Mouse (Mus musculus) midbrain, embryonic 10.5 days (tissue): Measurements from ENCODE around the gene Bmp3. TPM values are rescaled to one million over a fixed set of nuclear protein-coding genes. Genes with fewer than 3 reads are reported as not detected.

ENCODE experiments used
- DNase-seq: peaks from one replicate; pipeline ENCODE4 v3.0.0-alpha.2; 2017; ENCODE audit warnings: low spot score
- H3K27ac ChIP-seq: fragments of 300-500 bp; sonication (generic); replicated peaks from 2 replicates; pipeline ENCODE4 v1.5.1; 2016; ENCODE audit warnings: mild to moderate bottlenecking
- H3K27me3 ChIP-seq: fragments of 300-500 bp; sonication (generic); 2 replicates; pipeline ENCODE4 v1.6.1; 2016; ENCODE audit warnings: low read depth, mild to moderate bottlenecking; ENCODE audit not compliant: poor library complexity, severe bottlenecking
- H3K36me3 ChIP-seq: fragments of 300-500 bp; sonication (generic); 2 replicates; pipeline ENCODE4 v1.6.1; 2016; ENCODE audit warnings: mild to moderate bottlenecking, moderate library complexity
- H3K4me1 ChIP-seq: fragments of 300-500 bp; sonication (generic); 2 replicates; pipeline ENCODE4 v1.6.1; 2016
- H3K4me3 ChIP-seq: fragments of 300-500 bp; sonication (generic); 2 replicates; pipeline ENCODE4 v1.5.1; 2016; ENCODE audit warnings: mild to moderate bottlenecking, moderate library complexity
- H3K9me3 ChIP-seq: fragments of 300-500 bp; sonication (generic); replicated peaks from 2 replicates; pipeline ENCODE4 v1.6.1; 2016; ENCODE audit warnings: mild to moderate bottlenecking
- WGBS: fragments of 180-500 bp; shearing (Covaris S2); methylation state at CpG from one replicate; pipeline ENCODE4 v1.1.7; 2016; 5-methylcytosine and 5-hydroxymethylcytosine counted together
- polyA plus RNA-seq: library from polyadenylated mRNA; unstranded; fragments of >200 nt; fragmentation: Nextera tagmentation; extraction: Ambion mirVana; gene quantifications from 2 replicates; pipeline ENCODE4 v1.2.1, GENCODE M21; 2016

The Bmp3 gene
- 0.10 and 0.41 TPM in 2 replicates for polyA plus RNA-seq

DNA sequence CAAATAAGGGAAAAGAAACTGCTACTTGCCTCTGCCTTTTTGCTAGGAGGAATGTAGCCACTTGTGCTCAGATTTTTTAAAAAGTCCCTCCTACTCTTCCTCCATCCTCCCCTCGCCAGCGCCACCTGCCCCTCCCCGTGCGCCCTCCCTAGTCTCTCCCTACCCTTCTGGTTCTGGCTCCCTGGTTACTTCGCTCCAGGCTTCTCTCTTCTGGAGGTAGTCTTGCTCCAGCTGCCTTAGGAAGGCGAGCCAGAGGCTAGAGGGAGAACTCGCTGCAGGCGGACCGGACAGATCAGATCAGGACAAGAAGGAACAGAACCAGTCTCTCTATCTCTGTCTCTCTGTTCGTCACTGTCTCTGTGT, at the start of gene Bmp3:
TSS of gene Bmp3 (plus strand) at position 152 of the 363 bp plus-strand sequence.
- WGBS, result 4% methylated on average over 10 of the region's 10 CpGs
- Histone ChIP-seq H3K4me3 (peak within 1 kb of the TSS; percentile 74), H3K27me3 (peaks cover 66% of the 10 kb centered on the region), H3K4me1 (peaks cover 22% of the 10 kb centered on the region), H3K27ac (peak within 1 kb of the TSS; percentile 57; the same call in 1 of the 2 replicates), H3K36me3 (no peaks in the 10 kb centered on the region), H3K9me3 (no peaks in the 10 kb centered on the region)
- peak; percentile 45 for DNase-seq

DNA sequence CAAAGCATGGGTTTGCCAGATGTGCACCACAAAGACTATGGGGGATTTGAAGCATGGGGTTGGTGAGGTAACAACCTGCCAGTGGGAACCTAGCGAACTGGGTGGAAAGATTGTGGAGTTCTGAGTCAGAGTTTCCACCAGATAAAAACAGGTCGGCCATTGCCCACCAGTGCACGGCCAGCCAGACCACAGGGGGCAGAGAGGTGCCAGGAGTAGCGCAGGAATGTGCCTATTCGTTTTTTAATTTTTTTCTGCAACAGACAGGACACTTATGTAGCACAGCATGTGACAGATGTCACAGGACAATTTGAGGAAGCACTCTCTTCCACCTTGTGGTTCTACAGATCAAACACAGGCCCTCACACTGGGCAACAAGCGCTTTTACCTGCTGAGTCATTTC, 49.5 kb upstream of the Bmp3 start:
- H3K4me3 ChIP-seq, result no peak overlapping the region
- H3K36me3 ChIP-seq, result no peaks in the 10 kb centered on the region
- no peaks in the 10 kb centered on the region for H3K9me3 ChIP-seq
- peaks cover 12% of the 10 kb centered on the region for H3K4me1 ChIP-seq
- no peak overlapping the region for H3K27ac ChIP-seq
- no peaks in the 10 kb centered on the region for H3K27me3 ChIP-seq
- no peak for DNase-seq
- 91% methylated on average over 6 of the region's 6 CpGs for WGBS

- Histone ChIP-seq H3K27ac (no peak overlapping the region), H3K4me3 (no peak overlapping the region), H3K36me3 (no peaks in the 10 kb centered on the region), H3K4me1 (peaks cover 3% of the 10 kb centered on the region), H3K27me3 (no peaks in the 10 kb centered on the region), H3K9me3 (no peaks in the 10 kb centered on the region)
- WGBS, result 96% methylated on average over 4 of the region's 4 CpGs
- no peak for DNase-seq
Observed at GRCm38 (mm10) chr5:98806492-98806891, 47.7 kb upstream of the Bmp3 start.

- Histone ChIP-seq H3K4me3 (no peak overlapping the region), H3K4me1 (no peaks in the 10 kb centered on the region), H3K27me3 (no peaks in the 10 kb centered on the region), H3K27ac (no peak overlapping the region), H3K36me3 (no peaks in the 10 kb centered on the region), H3K9me3 (no peaks in the 10 kb centered on the region)
- no peak for DNase-seq
- WGBS, result 91% methylated on average over 7 of the region's 7 CpGs
Observed at GRCm38 (mm10) chr5:98807022-98807421, 47.2 kb upstream of the Bmp3 start.

DNA sequence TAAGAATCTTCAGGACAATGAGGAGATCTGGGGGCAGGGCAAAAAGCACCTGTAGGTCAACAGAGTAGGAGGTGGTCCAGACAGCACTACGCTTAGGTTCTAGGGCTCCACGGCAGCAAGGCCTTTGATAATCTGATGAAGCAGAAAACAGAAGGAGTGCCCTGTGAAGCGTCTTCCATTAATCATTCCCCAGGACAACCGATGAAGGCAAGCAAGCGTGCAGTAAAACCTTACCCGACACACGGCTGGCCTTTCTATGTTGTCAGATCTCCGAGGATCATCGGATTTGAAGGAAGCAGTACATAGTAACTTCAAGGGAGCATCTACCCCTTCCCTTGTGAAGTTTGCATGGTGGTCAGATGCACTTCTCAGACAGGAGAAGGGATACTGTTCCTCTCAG, 46.3 kb upstream of the Bmp3 start:
- no peak for DNase-seq
- Histone ChIP-seq H3K4me1 (no peaks in the 10 kb centered on the region), H3K27ac (no peak overlapping the region), H3K36me3 (no peaks in the 10 kb centered on the region), H3K9me3 (peaks cover 3% of the 10 kb centered on the region), H3K4me3 (no peak overlapping the region), H3K27me3 (no peaks in the 10 kb centered on the region)
- WGBS, result 70% methylated on average over 9 of the region's 9 CpGs

GRCm38 (mm10) chr5:98812380-98812779, 41.8 kb upstream of the Bmp3 start:
- Histone ChIP-seq H3K9me3 (peaks cover 5% of the 10 kb centered on the region), H3K4me3 (no peak overlapping the region), H3K27me3 (no peaks in the 10 kb centered on the region), H3K27ac (no peak overlapping the region), H3K36me3 (no peaks in the 10 kb centered on the region), H3K4me1 (no peaks in the 10 kb centered on the region)
- DNase-seq, result no peak
- WGBS, result 97% methylated on average over 1 of the region's 1 CpGs

GRCm38 (mm10) chr5:98815269-98815668, 38.9 kb upstream of the Bmp3 start:
- no peak for DNase-seq
- no peak overlapping the region for H3K27ac ChIP-seq
- 91% methylated on average over 1 of the region's 1 CpGs for WGBS

DNA sequence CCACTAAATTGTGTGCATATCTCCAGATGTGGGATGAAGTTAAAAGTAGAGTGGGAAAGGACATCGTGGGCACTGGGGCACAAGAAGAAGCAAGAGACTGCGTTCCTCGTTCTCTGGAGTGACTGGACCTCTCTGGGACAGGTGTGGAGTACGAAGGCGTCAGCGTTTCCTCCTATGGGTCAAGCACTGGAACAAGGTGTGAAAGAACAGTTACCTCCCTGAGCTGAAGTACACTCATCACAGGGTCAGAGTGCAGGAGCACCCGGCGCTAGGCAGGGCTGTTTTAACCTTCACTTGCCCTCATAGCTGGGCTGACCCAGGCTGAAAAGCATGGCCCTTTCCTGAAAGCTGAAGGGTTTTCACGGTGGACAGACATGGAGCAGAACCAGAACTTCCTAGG, 20.5 kb upstream of the Bmp3 start:
- WGBS, result 83% methylated on average over 9 of the region's 9 CpGs
- Histone ChIP-seq H3K4me3 (no peak overlapping the region), H3K27ac (no peak overlapping the region)

More at GRCm38 (mm10) chr5:98815269-98815668, 38.9 kb upstream of the Bmp3 start:
- Histone ChIP-seq H3K4me1 (no peaks in the 10 kb centered on the region), H3K27me3 (no peaks in the 10 kb centered on the region), H3K9me3 (peaks cover 5% of the 10 kb centered on the region), H3K36me3 (no peaks in the 10 kb centered on the region), H3K4me3 (no peak overlapping the region)

GRCm38 (mm10) chr5:98834300-98834699, 19.9 kb upstream of the Bmp3 start:
- 0 out of 2 replicates have a peak, but pooled peaks cover 2% of the 10 kb centered on the region for H3K4me1 ChIP-seq
- no peaks in the 10 kb centered on the region for H3K9me3 ChIP-seq
- H3K27ac ChIP-seq, result no peak overlapping the region
- H3K27me3 ChIP-seq, result no peaks in the 10 kb centered on the region
- no peak for DNase-seq
- H3K4me3 ChIP-seq, result no peak overlapping the region
- H3K36me3 ChIP-seq, result no peaks in the 10 kb centered on the region
- 92% methylated on average over 6 of the region's 6 CpGs for WGBS

More for the DNA sequence above, 20.5 kb upstream of the Bmp3 start:
- DNase-seq, result no peak
- H3K4me1 ChIP-seq, result 0 out of 2 replicates have a peak, but pooled peaks cover 2% of the 10 kb centered on the region
- H3K27me3 ChIP-seq, result no peaks in the 10 kb centered on the region
- no peaks in the 10 kb centered on the region for H3K36me3 ChIP-seq
- H3K9me3 ChIP-seq, result no peaks in the 10 kb centered on the region

GRCm38 (mm10) chr5:98842600-98843310, 11.5 kb upstream of the Bmp3 start:
- WGBS, result 90% methylated on average over 7 of the region's 7 CpGs
- H3K27ac ChIP-seq, result no peak overlapping the region
- H3K36me3 ChIP-seq, result no peaks in the 10 kb centered on the region
- no peaks in the 10 kb centered on the region for H3K27me3 ChIP-seq
- H3K4me3 ChIP-seq, result no peak overlapping the region
- no peak for DNase-seq
- H3K4me1 ChIP-seq, result 0 out of 2 replicates have a peak, but pooled peaks cover 3% of the 10 kb centered on the region
- no peaks in the 10 kb centered on the region for H3K9me3 ChIP-seq

DNA sequence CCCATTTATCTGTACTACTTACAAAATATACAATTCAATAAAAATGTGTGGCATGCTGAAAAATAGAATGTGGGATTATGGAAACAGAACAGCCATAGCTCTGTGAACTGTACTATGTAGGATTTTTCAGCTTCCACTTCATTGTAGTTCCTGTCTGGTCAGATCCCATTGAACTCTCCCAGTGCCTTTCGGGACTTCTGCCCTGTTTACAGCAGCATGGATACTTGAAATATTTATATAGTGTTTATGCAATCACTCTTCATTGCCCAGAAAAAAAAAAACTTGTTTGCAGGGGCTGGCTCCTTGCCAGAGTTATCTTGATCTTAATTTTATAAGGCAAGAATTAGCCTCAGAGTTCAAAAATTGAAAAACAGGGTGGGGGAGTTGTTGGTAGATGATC, 9.6 kb upstream of the Bmp3 start:
- Histone ChIP-seq H3K4me3 (no peak overlapping the region), H3K9me3 (no peaks in the 10 kb centered on the region), H3K27ac (no peak overlapping the region), H3K4me1 (peaks cover 5% of the 10 kb centered on the region; the same call in 1 of the 2 replicates), H3K27me3 (no peaks in the 10 kb centered on the region), H3K36me3 (no peaks in the 10 kb centered on the region)
- DNase-seq, result no peak
- 87% methylated on average over 1 of the region's 1 CpGs for WGBS

GRCm38 (mm10) chr5:98854627-98855564, 681 bp downstream of the Bmp3 start:
- H3K27me3 ChIP-seq, result peaks cover 66% of the 10 kb centered on the region
- H3K4me3 ChIP-seq, result peak overlapping the region; percentile 74
- peak; percentile 56 for DNase-seq
- H3K9me3 ChIP-seq, result no peaks in the 10 kb centered on the region
- no peaks in the 10 kb centered on the region for H3K36me3 ChIP-seq
- under 1% methylated on average over 75 of the region's 75 CpGs for WGBS
- peak overlapping the region; percentile 57; the same call in 1 of the 2 replicates for H3K27ac ChIP-seq
- H3K4me1 ChIP-seq, result peaks cover 22% of the 10 kb centered on the region

GRCm38 (mm10) chr5:98855741-98856140, 1.5 kb downstream of the Bmp3 start:
- peaks cover 68% of the 10 kb centered on the region for H3K27me3 ChIP-seq
- H3K27ac ChIP-seq, result no peak overlapping the region
- H3K36me3 ChIP-seq, result no peaks in the 10 kb centered on the region
- peak overlapping the region; percentile 74 for H3K4me3 ChIP-seq
- no peak for DNase-seq
- H3K9me3 ChIP-seq, result no peaks in the 10 kb centered on the region
- H3K4me1 ChIP-seq, result peaks cover 22% of the 10 kb centered on the region
- 16% methylated on average over 12 of the region's 12 CpGs for WGBS
